Mouse (Mus musculus): ENCODE measurements at regions not wholly inside any gene's neighbourhood (a gene's known extent, or its start where the extent isn't known, plus 50 kb on each side); places are given as distances from the start of the nearest gene placed in this dataset.

- 79% methylated on average over 9 of the region's 9 CpGs for WGBS
- Histone ChIP-seq H3K9me3 (ENCODE audit: control insufficient read depth, low read length) (no peaks in the 10 kb centered on the region), H3K27me3 (replicated peaks; ENCODE audit: control insufficient read depth, insufficient read depth, low read length) (no peaks in the 10 kb centered on the region), H3K36me3 (ENCODE audit: control insufficient read depth, insufficient read depth, low read length) (no peaks in the 10 kb centered on the region), H3K4me1 (ENCODE audit: control insufficient read depth, insufficient read depth, low read length) (peaks cover 5% of the 10 kb centered on the region), H3K27ac (replicated peaks; ENCODE audit: low read depth, low read length) (no peak overlapping the region), H3K9ac (ENCODE audit: low read depth, low read length) (no peak overlapping the region), H3K4me2 (ENCODE audit: low read depth, low read length) (no peak overlapping the region), H3K4me3 (ENCODE audit: low read depth, low read length) (no peak overlapping the region)
- ATAC-seq (ENCODE audit: low read depth) = no peak
- no peak for DNase-seq (ENCODE audit: low spot score)
Measured at GRCm38 (mm10) chr6:39283761-39284415, 77.3 kb upstream of the Kdm7a start.

GRCm38 (mm10) chr6:39278317-39278716 lies 71.7 kb upstream of the Kdm7a start:
- Histone ChIP-seq H3K36me3 (ENCODE audit: control insufficient read depth, insufficient read depth, low read length) (no peaks in the 10 kb centered on the region), H3K27me3 (replicated peaks; ENCODE audit: control insufficient read depth, insufficient read depth, low read length) (no peaks in the 10 kb centered on the region), H3K4me3 (ENCODE audit: low read depth, low read length) (no peak overlapping the region), H3K27ac (replicated peaks; ENCODE audit: low read depth, low read length) (no peak overlapping the region), H3K9ac (ENCODE audit: low read depth, low read length) (no peak overlapping the region), H3K9me3 (ENCODE audit: control insufficient read depth, low read length) (peaks cover 6% of the 10 kb centered on the region; the same call in 1 of the 2 replicates), H3K4me2 (ENCODE audit: low read depth, low read length) (no peak overlapping the region), H3K4me1 (ENCODE audit: control insufficient read depth, insufficient read depth, low read length) (no peaks in the 10 kb centered on the region)
- 84% methylated on average over 6 of the region's 6 CpGs for WGBS
- ATAC-seq (ENCODE audit: low read depth) = no peak
- DNase-seq (ENCODE audit: low spot score) = no peak

- Histone ChIP-seq H3K9ac (ENCODE audit: low read depth, low read length) (no peak overlapping the region), H3K36me3 (ENCODE audit: control insufficient read depth, insufficient read depth, low read length) (no peaks in the 10 kb centered on the region), H3K27ac (replicated peaks; ENCODE audit: low read depth, low read length) (no peak overlapping the region), H3K27me3 (replicated peaks; ENCODE audit: control insufficient read depth, insufficient read depth, low read length) (no peaks in the 10 kb centered on the region), H3K4me3 (ENCODE audit: low read depth, low read length) (no peak overlapping the region), H3K9me3 (ENCODE audit: control insufficient read depth, low read length) (peaks cover 6% of the 10 kb centered on the region; the same call in 1 of the 2 replicates), H3K4me1 (ENCODE audit: control insufficient read depth, insufficient read depth, low read length) (no peaks in the 10 kb centered on the region), H3K4me2 (ENCODE audit: low read depth, low read length) (no peak overlapping the region)
- 86% methylated on average over 12 of the region's 12 CpGs for WGBS
- ATAC-seq (ENCODE audit: low read depth) = no peak
- DNase-seq (ENCODE audit: low spot score) = no peak
Measured at GRCm38 (mm10) chr6:39274774-39275502, 68.3 kb upstream of the Kdm7a start.

- H3K4me2 ChIP-seq (ENCODE audit: low read depth, low read length) = no peak overlapping the region
- ATAC-seq (ENCODE audit: low read depth) = no peak
- WGBS = 100% methylated on average over 1 of the region's 1 CpGs
- no peak for DNase-seq (ENCODE audit: low spot score)
- H3K36me3 ChIP-seq (ENCODE audit: control insufficient read depth, insufficient read depth, low read length) = no peaks in the 10 kb centered on the region
- H3K4me3 ChIP-seq (ENCODE audit: low read depth, low read length) = no peak overlapping the region
- no peak overlapping the region for H3K27ac ChIP-seq (replicated peaks; ENCODE audit: low read depth, low read length)
- H3K27me3 ChIP-seq (replicated peaks; ENCODE audit: control insufficient read depth, insufficient read depth, low read length) = no peaks in the 10 kb centered on the region
- H3K4me1 ChIP-seq (ENCODE audit: control insufficient read depth, insufficient read depth, low read length) = no peaks in the 10 kb centered on the region
- peaks cover 6% of the 10 kb centered on the region; the same call in 1 of the 2 replicates for H3K9me3 ChIP-seq (ENCODE audit: control insufficient read depth, low read length)
- no peak overlapping the region for H3K9ac ChIP-seq (ENCODE audit: low read depth, low read length)
Measured at GRCm38 (mm10) chr6:39273427-39273826, 66.8 kb upstream of the Kdm7a start.

GRCm38 (mm10) chr6:39270457-39270856 lies 63.9 kb upstream of the Kdm7a start:
- no peaks in the 10 kb centered on the region for H3K4me1 ChIP-seq (ENCODE audit: control insufficient read depth, insufficient read depth, low read length)
- no peaks in the 10 kb centered on the region for H3K27me3 ChIP-seq (replicated peaks; ENCODE audit: control insufficient read depth, insufficient read depth, low read length)
- H3K36me3 ChIP-seq (ENCODE audit: control insufficient read depth, insufficient read depth, low read length) = no peaks in the 10 kb centered on the region
- WGBS = 91% methylated on average over 1 of the region's 1 CpGs
- H3K9me3 ChIP-seq (ENCODE audit: control insufficient read depth, low read length) = peaks cover 6% of the 10 kb centered on the region; the same call in 1 of the 2 replicates
- ATAC-seq (ENCODE audit: low read depth) = no peak
- no peak overlapping the region for H3K9ac ChIP-seq (ENCODE audit: low read depth, low read length)
- no peak overlapping the region for H3K4me3 ChIP-seq (ENCODE audit: low read depth, low read length)
- H3K27ac ChIP-seq (replicated peaks; ENCODE audit: low read depth, low read length) = no peak overlapping the region
- no peak for DNase-seq (ENCODE audit: low spot score)
- H3K4me2 ChIP-seq (ENCODE audit: low read depth, low read length) = no peak overlapping the region

GRCm38 (mm10) chr6:39269706-39270105 lies 63.1 kb upstream of the Kdm7a start:
- Histone ChIP-seq H3K9ac (ENCODE audit: low read depth, low read length) (no peak overlapping the region), H3K27ac (replicated peaks; ENCODE audit: low read depth, low read length) (no peak overlapping the region), H3K4me2 (ENCODE audit: low read depth, low read length) (no peak overlapping the region), H3K4me1 (ENCODE audit: control insufficient read depth, insufficient read depth, low read length) (peaks cover 4% of the 10 kb centered on the region), H3K4me3 (ENCODE audit: low read depth, low read length) (no peak overlapping the region), H3K9me3 (ENCODE audit: control insufficient read depth, low read length) (peaks cover 6% of the 10 kb centered on the region; the same call in 1 of the 2 replicates), H3K36me3 (ENCODE audit: control insufficient read depth, insufficient read depth, low read length) (no peaks in the 10 kb centered on the region), H3K27me3 (replicated peaks; ENCODE audit: control insufficient read depth, insufficient read depth, low read length) (no peaks in the 10 kb centered on the region)
- 51% methylated on average over 5 of the region's 5 CpGs for WGBS
- DNase-seq (ENCODE audit: low spot score) = no peak
- no peak for ATAC-seq (ENCODE audit: low read depth)

GRCm38 (mm10) chr6:39268647-39269428 lies 62.2 kb upstream of the Kdm7a start:
- WGBS = 16% methylated on average over 7 of the region's 8 CpGs
- Histone ChIP-seq H3K4me2 (ENCODE audit: low read depth, low read length) (no peak overlapping the region), H3K36me3 (ENCODE audit: control insufficient read depth, insufficient read depth, low read length) (no peaks in the 10 kb centered on the region), H3K9ac (ENCODE audit: low read depth, low read length) (no peak overlapping the region), H3K4me3 (ENCODE audit: low read depth, low read length) (no peak overlapping the region), H3K9me3 (ENCODE audit: control insufficient read depth, low read length) (peaks cover 5% of the 10 kb centered on the region; the same call in 1 of the 2 replicates), H3K27ac (replicated peaks; ENCODE audit: low read depth, low read length) (no peak overlapping the region), H3K4me1 (ENCODE audit: control insufficient read depth, insufficient read depth, low read length) (peaks cover 4% of the 10 kb centered on the region), H3K27me3 (replicated peaks; ENCODE audit: control insufficient read depth, insufficient read depth, low read length) (no peaks in the 10 kb centered on the region)
- DNase-seq (ENCODE audit: low spot score) (peak; percentile 56), ATAC-seq (ENCODE audit: low read depth) (peak; percentile 56; the same call in 1 of the 2 replicates)

- ATAC-seq (ENCODE audit: low read depth) (peak; percentile 34; the same call in 1 of the 2 replicates), DNase-seq (ENCODE audit: low spot score) (peak; percentile 79)
- no peak overlapping the region; the same call in 1 of the 2 replicates for H3K27ac ChIP-seq (replicated peaks; ENCODE audit: low read depth, low read length)
Measured at GRCm38 (mm10) chr6:39264722-39265121, 58.1 kb upstream of the Kdm7a start.

More at GRCm38 (mm10) chr6:39264722-39265121, 58.1 kb upstream of the Kdm7a start:
- Histone ChIP-seq H3K36me3 (ENCODE audit: control insufficient read depth, insufficient read depth, low read length) (no peaks in the 10 kb centered on the region), H3K27me3 (replicated peaks; ENCODE audit: control insufficient read depth, insufficient read depth, low read length) (no peaks in the 10 kb centered on the region), H3K4me1 (ENCODE audit: control insufficient read depth, insufficient read depth, low read length) (peaks cover 4% of the 10 kb centered on the region), H3K9ac (ENCODE audit: low read depth, low read length) (no peak overlapping the region), H3K4me3 (ENCODE audit: low read depth, low read length) (no peak overlapping the region), H3K4me2 (ENCODE audit: low read depth, low read length) (no peak overlapping the region), H3K9me3 (ENCODE audit: control insufficient read depth, low read length) (no peaks in the 10 kb centered on the region)
- 30% methylated on average over 4 of the region's 4 CpGs for WGBS

Data from embryonic facial prominence, embryonic 14.5 days (tissue).